Mouse (Mus musculus): ENCODE results near the gene Dcun1d3.

GRCm38 (mm10) chr7:119841820-119842449 lies 54.2 kb downstream of the Dcun1d3 start:
- TF ChIP-seq CTCF (IDR thresholded peaks at IDR 0.05; ENCODE audit: control insufficient read depth, insufficient read depth, low read length), result no peak
- TF ChIP-seq POLR2A (IDR thresholded peaks at IDR 0.05; ENCODE audit: borderline replicate concordance, control insufficient read depth, low read depth, low read length), result no peak

Data from bone marrow, adult 2 months (tissue).